Mouse (Mus musculus) heart, adult 2 months (tissue): ENCODE measurements around the gene Aatk.

Source experiments
- CTCF ChIP-seq: fragments of 200-600 bp; IDR thresholded peaks from 2 replicates; pipeline ENCODE4 v1.8.1; 2022; ENCODE audit warnings: antibody characterized with exemption, mild to moderate bottlenecking, moderate library complexity
- EP300 ChIP-seq: fragments of 200-500 bp; IDR thresholded peaks from 2 replicates; pipeline ENCODE4 v1.6.1; 2011; ENCODE audit warnings: low read depth, low read length, control low read depth; ENCODE audit not compliant: insufficient read depth

DNA sequence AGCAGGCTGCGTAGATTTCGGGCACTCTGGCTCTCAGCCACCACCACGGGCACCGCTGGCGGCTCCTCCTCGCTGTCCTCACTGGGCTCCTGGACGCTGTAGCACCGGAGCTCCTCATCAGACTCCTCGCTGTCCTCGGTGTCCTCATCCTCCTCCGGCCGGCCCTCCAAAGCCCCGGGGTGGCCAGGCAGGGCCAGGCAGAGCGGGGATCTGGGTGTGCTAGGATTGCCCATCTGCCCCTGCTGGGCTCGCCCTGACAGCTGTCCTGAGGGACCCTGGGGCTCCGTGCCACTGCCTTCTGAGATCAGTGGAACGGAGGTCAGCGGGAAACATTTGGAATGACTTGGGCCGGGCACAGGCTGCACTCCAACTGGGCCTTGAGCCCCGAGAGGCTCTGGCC, 37.0 kb downstream of the Aatk start:
- TF ChIP-seq EP300 (no peak), CTCF (no peak)
